Mouse (Mus musculus) CH12.LX (cell line): Measurements from ENCODE around the gene Lix1. TPM values are rescaled to one million over a fixed set of nuclear protein-coding genes. Genes with fewer than 3 reads are reported as not detected.

Experiments used
- DNase-seq: peaks from one replicate; pipeline ENCODE4 v3.0.0-alpha.2; 2013; ENCODE audit errors: extremely low read depth
- H3K27ac ChIP-seq: 2 replicates; pipeline ENCODE4 v1.5.1; 2012; ENCODE audit warnings: low read depth, mild to moderate bottlenecking, control low read depth, moderate library complexity; ENCODE audit not compliant: insufficient read depth
- H3K27me3 ChIP-seq: replicated peaks from 2 replicates; pipeline ENCODE3; 2012; ENCODE audit warnings: inconsistent platforms
- H3K36me3 ChIP-seq, 2 experiments: replicated peaks in 1 of 2; 2 replicates each; pipeline versions ENCODE3 to v1.6.1; 2012; ENCODE audit warnings: inconsistent platforms in 1 of 2, low read length in 1 of 2, mild to moderate bottlenecking in 1 of 2, mixed read lengths in 1 of 2, moderate library complexity in 1 of 2; ENCODE audit not compliant: control insufficient read depth in 1 of 2, insufficient read depth in 1 of 2
- H3K4me1 ChIP-seq, 2 experiments: 2 replicates each; pipeline ENCODE4 v1.6.1; 2012; ENCODE audit warnings: inconsistent platforms in 1 of 2, moderate library complexity in 1 of 2; ENCODE audit not compliant: insufficient read depth in 2 of 2, control insufficient read depth in 1 of 2
- H3K4me2 ChIP-seq: 2 replicates; pipeline ENCODE4 v1.6.1; 2012; ENCODE audit warnings: low read depth, mild to moderate bottlenecking, control low read depth; ENCODE audit not compliant: poor library complexity, insufficient read depth, severe bottlenecking
- H3K4me3 ChIP-seq, 3 experiments: fragments of 150-350 bp in 1 of 3; sonication (generic) in 1 of 3; replicated peaks in 1 of 3; 2 replicates each; pipeline versions ENCODE3 to v1.5.1; 2011 to 2012; ENCODE audit warnings: low read depth in 2 of 3, low read length in 2 of 3, mild to moderate bottlenecking in 2 of 3, moderate library complexity in 2 of 3, control low read depth in 1 of 3, improper control_type of control experiment in 1 of 3, inconsistent platforms in 1 of 3, mixed read lengths in 1 of 3; ENCODE audit not compliant: poor library complexity in 1 of 3
- H3K79me2 ChIP-seq: replicated peaks from 2 replicates; pipeline ENCODE4 v1.6.1; 2012; ENCODE audit warnings: mild to moderate bottlenecking, moderate library complexity; ENCODE audit not compliant: control insufficient read depth, poor library complexity, insufficient read depth, severe bottlenecking; ENCODE audit errors: extremely low read depth
- H3K9ac ChIP-seq: 2 replicates; pipeline ENCODE4 v1.6.1; 2012; ENCODE audit warnings: low read depth, mild to moderate bottlenecking, control low read depth, moderate library complexity; ENCODE audit not compliant: insufficient read depth
- H3K9me3 ChIP-seq: replicated peaks from 2 replicates; pipeline ENCODE3; 2012; ENCODE audit warnings: low read length, inconsistent platforms, mixed read lengths
- CHD1 ChIP-seq: IDR thresholded peaks from 2 replicates; pipeline ENCODE4 v1.6.1; 2012; ENCODE audit warnings: low read depth, low read length, improper control_type of control experiment, inconsistent platforms
- CTCF ChIP-seq, 2 experiments: IDR thresholded peaks in 1 of 2; conservative IDR thresholded peaks in 1 of 2; 2 replicates each; pipeline ENCODE4 v1.5.1; 2011 to 2012; ENCODE audit warnings: low read depth in 2 of 2, low read length in 2 of 2, improper control_type of control experiment in 1 of 2, inconsistent platforms in 1 of 2, mild to moderate bottlenecking in 1 of 2, moderate library complexity in 1 of 2
- EP300 ChIP-seq: IDR thresholded peaks from 2 replicates; pipeline ENCODE4 v1.6.1; 2011; ENCODE audit warnings: low read length, improper control_type of control experiment
- ETS1 ChIP-seq: conservative IDR thresholded peaks from 2 replicates; pipeline ENCODE4 v1.6.1; 2012; ENCODE audit warnings: low read depth, mild to moderate bottlenecking, inconsistent platforms, low read length, improper control_type of control experiment, moderate library complexity
- GABPA ChIP-seq: IDR thresholded peaks from 2 replicates; pipeline ENCODE4 v1.6.1; 2012; ENCODE audit warnings: low read depth, low read length, improper control_type of control experiment, inconsistent platforms; ENCODE audit not compliant: insufficient replicate concordance
- HCFC1 ChIP-seq: IDR thresholded peaks from 2 replicates; pipeline ENCODE4 v1.6.1; 2012; ENCODE audit warnings: low read depth, mild to moderate bottlenecking, inconsistent platforms, low read length, improper control_type of control experiment
- KAT2A ChIP-seq: IDR thresholded peaks from 2 replicates; pipeline ENCODE4 v1.6.1; 2012; ENCODE audit warnings: low read length, improper control_type of control experiment, inconsistent platforms; ENCODE audit not compliant: insufficient replicate concordance
- MXI1 ChIP-seq: IDR thresholded peaks from 2 replicates; pipeline ENCODE4 v1.6.1; 2011; ENCODE audit warnings: mild to moderate bottlenecking, low read depth, low read length, improper control_type of control experiment
- NELFE ChIP-seq: IDR thresholded peaks from 2 replicates; pipeline ENCODE4 v1.6.1; 2011; ENCODE audit warnings: low read depth, low read length, improper control_type of control experiment
- NRF1 ChIP-seq: IDR thresholded peaks from 2 replicates; pipeline ENCODE4 v1.6.1; 2014; ENCODE audit warnings: low read depth, mild to moderate bottlenecking, inconsistent platforms, low read length, improper control_type of control experiment, moderate library complexity
- PAX5 ChIP-seq: IDR thresholded peaks from 2 replicates; pipeline ENCODE4 v1.6.1; 2012; ENCODE audit warnings: low read length, inconsistent platforms, mixed read lengths
- POLR2A ChIP-seq: IDR thresholded peaks from 2 replicates; pipeline ENCODE4 v1.6.1; 2011; ENCODE audit warnings: low read depth, mild to moderate bottlenecking, improper control_type of control experiment, low read length
- POLR2AphosphoS2 ChIP-seq: IDR thresholded peaks from 2 replicates; pipeline ENCODE4 v1.6.1; 2011; ENCODE audit warnings: low read depth, low read length, improper control_type of control experiment
- RAD21 ChIP-seq: IDR thresholded peaks from 2 replicates; pipeline ENCODE4 v1.6.1; 2011; ENCODE audit warnings: low read depth, mild to moderate bottlenecking, low read length, improper control_type of control experiment, moderate library complexity
- RCOR1 ChIP-seq: conservative IDR thresholded peaks from 2 replicates; pipeline ENCODE4 v1.6.1; 2012; ENCODE audit warnings: low read depth, mild to moderate bottlenecking, inconsistent platforms, low read length, improper control_type of control experiment
- SIN3A ChIP-seq: IDR thresholded peaks from 2 replicates; pipeline ENCODE4 v1.6.1; 2012; ENCODE audit warnings: low read length, improper control_type of control experiment, inconsistent platforms
- SMC3 ChIP-seq: IDR thresholded peaks from 2 replicates; pipeline ENCODE4 v1.6.1; 2011; ENCODE audit warnings: low read depth, low read length, improper control_type of control experiment
- TBP ChIP-seq: conservative IDR thresholded peaks from 2 replicates; pipeline ENCODE4 v1.6.1; 2011; ENCODE audit warnings: low read depth, low read length, improper control_type of control experiment
- TCF12 ChIP-seq: IDR thresholded peaks from 2 replicates; pipeline ENCODE4 v1.6.1; 2014; ENCODE audit warnings: low read depth, mild to moderate bottlenecking, inconsistent platforms, low read length, improper control_type of control experiment
- UBTF ChIP-seq: IDR thresholded peaks from 2 replicates; pipeline ENCODE4 v1.6.1; 2012; ENCODE audit warnings: low read depth, mild to moderate bottlenecking, inconsistent platforms, low read length, improper control_type of control experiment, moderate library complexity
- ZC3H11A ChIP-seq: IDR thresholded peaks from 2 replicates; pipeline ENCODE4 v1.6.1; 2012; ENCODE audit warnings: low read depth, mild to moderate bottlenecking, inconsistent platforms, low read length, improper control_type of control experiment
- ZKSCAN1 ChIP-seq: IDR thresholded peaks from 2 replicates; pipeline ENCODE4 v1.6.1; 2012; ENCODE audit warnings: low read depth, inconsistent platforms, low read length, improper control_type of control experiment, borderline replicate concordance
- ZNF384 ChIP-seq: IDR thresholded peaks from 2 replicates; pipeline ENCODE4 v1.6.1; 2012; ENCODE audit warnings: low read depth, low read length, improper control_type of control experiment, inconsistent platforms
- dilution Hi-C: fragments of 300-500 bp; cut with MboI; formaldehyde crosslinking; loops from 2 replicates; pipeline ENCODE4 v1.14.3; 2020; ENCODE audit warnings: low sequenced_read_pairs; ENCODE audit not compliant: extremely low pct_unique_long_range_greater_than_20kb, extremely low pct_ligation_motif_present
- in situ Hi-C: fragments of 300-500 bp; cut with MboI; formaldehyde crosslinking; loops from 3 replicates; pipeline ENCODE4 v1.14.3; 2019; ENCODE audit warnings: low sequenced_read_pairs, low pct_ligation_motif_present, low pct_unique_long_range_greater_than_20kb, mixed read lengths
- polyA plus RNA-seq: library from polyadenylated mRNA; unstranded; fragments of >175 nt; gene quantifications from 2 replicates; pipeline ENCODE4 v1.2.1, GENCODE M21; 2012; ENCODE audit warnings: low read depth; ENCODE audit not compliant: insufficient read length
- total RNA-seq, 2 experiments: library from RNA; depleted of rRNA; stranded (reverse); fragments of 300-350 nt in 1 of 2; fragments of >200 nt in 1 of 2; gene quantifications; 2 replicates each; pipeline ENCODE4 v1.2.3; 2012 to 2014

Gene Lix1
- total and polyA plus RNA-seq, 3 experiments, result 0.49 to 1.4 (median 1.0) TPM

GRCm38 (mm10) chr17:17384502-17384901 lies 18.0 kb upstream of the Lix1 start:
- dilution Hi-C loops, result no loop called here

DNA sequence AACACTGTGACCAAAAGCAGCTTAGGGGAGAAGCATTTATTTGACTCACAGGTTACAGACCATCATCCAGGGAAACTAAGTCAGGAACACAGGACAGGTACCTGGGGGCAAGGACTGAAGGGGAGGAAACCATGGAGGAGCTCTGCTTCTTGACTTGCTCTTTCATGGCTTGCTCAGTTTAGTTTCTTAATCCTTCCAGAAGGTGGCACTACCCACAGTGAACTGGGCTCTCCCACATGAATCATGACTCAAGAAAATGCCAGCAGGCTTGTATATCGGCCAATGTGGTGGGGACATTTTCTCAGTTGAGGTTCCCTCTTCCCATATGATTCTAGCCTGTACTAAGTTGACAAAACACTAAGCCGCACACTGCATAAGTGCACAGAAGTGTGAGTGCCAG lies 16.4 kb upstream of the Lix1 start:
- peaks cover 40 to 85% of the 10 kb centered on the region in 2 experiments for H3K36me3 ChIP-seq
- peaks cover 0 to 4% of the 10 kb centered on the region in 2 experiments; a peak in 1 of 4 replicates for H3K4me1 ChIP-seq
- no peaks in the 10 kb centered on the region for H3K9me3 ChIP-seq
- TF ChIP-seq RAD21, result no peak; the same call in 1 of the 2 replicates
- peak in 1 of 2 experiments; percentile 44; a peak in 2 of 4 replicates for TF ChIP-seq CTCF (conservative IDR thresholded peaks at IDR 0.05 in 1 of 2, IDR thresholded peaks at IDR 0.05 in 1 of 2; ENCODE audit: low read depth in 2 of 2, low read length in 2 of 2)
- TF ChIP-seq UBTF, result no peak
- no peak for TF ChIP-seq NRF1
- no peak for TF ChIP-seq ETS1
- no peak for TF ChIP-seq EP300
- peak; percentile 20 for TF ChIP-seq SMC3
- no peak for TF ChIP-seq ZNF384
- no peak for TF ChIP-seq MXI1
- no peak for TF ChIP-seq ZC3H11A
- no peak for TF ChIP-seq POLR2AphosphoS2
- no peak for TF ChIP-seq ZKSCAN1
- no peak for TF ChIP-seq POLR2A
- no peak for TF ChIP-seq NELFE
- TF ChIP-seq HCFC1, result no peak
- H3K27me3 ChIP-seq, result no peaks in the 10 kb centered on the region
- H3K4me3 ChIP-seq, result no peak overlapping the region
- peaks cover 6% of the 10 kb centered on the region; the same call in 1 of the 2 replicates for H3K79me2 ChIP-seq
- in situ Hi-C loops (no loop called here), dilution Hi-C loops (no loop called here)
- no peak overlapping the region for H3K9ac ChIP-seq
- DNase-seq, result no peak
- no peak overlapping the region for H3K4me2 ChIP-seq
- no peak overlapping the region for H3K27ac ChIP-seq

More at GRCm38 (mm10) chr17:17384502-17384901, 18.0 kb upstream of the Lix1 start:
- Histone ChIP-seq H3K27me3 (no peaks in the 10 kb centered on the region), H3K4me1 (no peaks in the 10 kb centered on the region), H3K9ac (no peak overlapping the region), H3K4me2 (no peak overlapping the region), H3K79me2 (peaks cover 8% of the 10 kb centered on the region), H3K4me3 (no peak overlapping the region), H3K36me3 (peaks cover 37 to 85% of the 10 kb centered on the region in 2 experiments), H3K9me3 (no peaks in the 10 kb centered on the region), H3K27ac (no peak overlapping the region)
- no peak for TF ChIP-seq TBP
- TF ChIP-seq ZNF384, result no peak
- TF ChIP-seq TCF12, result no peak
- no peak for TF ChIP-seq POLR2AphosphoS2
- no peak for TF ChIP-seq NELFE
- no peak for TF ChIP-seq PAX5
- no peak for TF ChIP-seq SIN3A
- TF ChIP-seq RAD21, result no peak
- no peak for TF ChIP-seq CHD1
- no peak for TF ChIP-seq KAT2A
- TF ChIP-seq CTCF (conservative IDR thresholded peaks at IDR 0.05 in 1 of 2, IDR thresholded peaks at IDR 0.05 in 1 of 2; ENCODE audit: low read depth in 2 of 2, low read length in 2 of 2), result no peak
- no peak for TF ChIP-seq EP300
- no peak for TF ChIP-seq RCOR1
- TF ChIP-seq NRF1, result no peak
- no peak for TF ChIP-seq GABPA
- in situ Hi-C loops, result no loop called here
- no peak for DNase-seq
